Mouse (Mus musculus): ENCODE measurements around the gene Dcdc2c. TPM values are rescaled to one million over a fixed set of nuclear protein-coding genes. Genes with fewer than 3 reads are reported as not detected.
A peak's percentile ranks its signal among the peaks of the same experiment; 100 is the strongest.

The Dcdc2c gene
- total and polyA plus RNA-seq, 2 experiments from 2014 or later, result not detected

DNA sequence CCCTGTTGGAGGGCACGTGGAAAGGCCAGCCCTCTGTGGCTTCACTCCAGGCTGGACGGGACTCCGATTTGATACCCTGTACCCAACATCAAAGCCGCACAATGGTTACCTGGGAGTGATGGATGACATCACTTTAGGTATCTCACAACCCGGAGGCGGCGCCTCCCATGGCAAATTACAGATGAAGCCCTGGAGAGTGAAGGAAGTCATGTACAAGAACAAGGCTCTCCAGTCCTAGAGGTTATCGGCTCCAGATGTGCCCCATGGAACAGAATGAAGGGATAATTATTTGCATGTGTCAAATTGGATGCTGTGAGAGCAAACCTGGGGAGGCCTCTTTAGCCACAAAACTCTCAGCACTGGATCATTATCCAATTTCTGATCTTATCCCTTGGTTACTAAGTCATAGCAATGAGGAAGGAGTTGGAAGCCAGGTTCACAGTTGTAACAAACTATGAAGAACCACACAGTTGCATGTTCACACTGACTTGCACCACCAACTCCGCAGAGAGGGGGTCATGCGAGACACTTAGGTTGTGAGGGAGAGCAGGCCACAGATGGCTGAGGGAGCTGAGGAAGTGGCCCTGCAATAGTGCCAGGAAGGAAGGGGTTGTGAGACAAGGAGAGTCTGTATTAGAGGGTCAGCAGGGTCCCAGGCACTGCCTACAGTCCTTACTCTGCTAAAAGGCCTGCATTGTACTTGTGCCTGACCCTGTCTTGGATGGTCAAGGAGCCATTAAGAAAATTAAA, 144.4 kb downstream of the Dcdc2c start:
- ATAC-seq, result no peak
- Histone ChIP-seq H3K4me3 (ENCODE audit: low read length) (no peak overlapping the region), H3K36me3 (ENCODE audit: insufficient read depth, low read length) (no peaks in the 10 kb centered on the region), H3K27me3 (ENCODE audit: insufficient read depth, low read length) (no peaks in the 10 kb centered on the region), H3K4me2 (ENCODE audit: low read depth, low read length) (no peak overlapping the region), H3K9me3 (ENCODE audit: low read length) (peaks cover 4% of the 10 kb centered on the region; the same call in 1 of the 2 replicates), H3K4me1 (ENCODE audit: insufficient read depth, low read length) (no peaks in the 10 kb centered on the region), H3K27ac (no peak overlapping the region), H3K9ac (replicated peaks; ENCODE audit: low read length) (no peak overlapping the region)
- WGBS, result 84% methylated on average over 10 of the region's 10 CpGs
- DNase-seq (ENCODE audit: low spot score), result no peak
- TF ChIP-seq CTCF (IDR thresholded peaks at IDR 0.05; ENCODE audit: low read depth), result no peak

DNA sequence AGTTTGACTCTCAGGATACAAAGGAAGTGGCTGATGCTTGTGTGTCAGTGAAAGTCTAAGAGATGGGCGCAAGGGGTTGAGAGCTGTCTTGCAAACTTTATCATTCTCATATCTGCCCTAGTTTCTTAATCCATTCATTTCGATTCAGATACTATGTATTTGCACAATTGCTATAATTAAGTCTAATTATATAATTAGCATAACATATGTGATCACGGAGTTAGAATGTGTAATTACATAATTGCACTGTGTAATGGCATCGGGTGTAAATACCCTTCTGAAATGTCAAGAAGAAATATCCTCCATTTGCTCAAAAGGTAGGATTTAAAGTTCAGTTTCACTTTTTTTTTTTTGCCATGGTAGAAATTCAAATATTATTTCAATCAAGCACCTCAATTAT, 149.9 kb downstream of the Dcdc2c start:
- WGBS, result 71% methylated on average over 4 of the region's 4 CpGs
- Histone ChIP-seq H3K27me3 (ENCODE audit: insufficient read depth, low read length) (no peaks in the 10 kb centered on the region), H3K27ac (no peak overlapping the region), H3K36me3 (ENCODE audit: insufficient read depth, low read length) (no peaks in the 10 kb centered on the region), H3K4me2 (ENCODE audit: low read depth, low read length) (no peak overlapping the region), H3K4me3 (ENCODE audit: low read length) (no peak overlapping the region), H3K9me3 (ENCODE audit: low read length) (no peaks in the 10 kb centered on the region), H3K9ac (replicated peaks; ENCODE audit: low read length) (no peak overlapping the region), H3K4me1 (ENCODE audit: insufficient read depth, low read length) (no peaks in the 10 kb centered on the region)
- ATAC-seq (no peak), DNase-seq (ENCODE audit: low spot score) (no peak)
- TF ChIP-seq CTCF (IDR thresholded peaks at IDR 0.05; ENCODE audit: low read depth), result no peak

DNA sequence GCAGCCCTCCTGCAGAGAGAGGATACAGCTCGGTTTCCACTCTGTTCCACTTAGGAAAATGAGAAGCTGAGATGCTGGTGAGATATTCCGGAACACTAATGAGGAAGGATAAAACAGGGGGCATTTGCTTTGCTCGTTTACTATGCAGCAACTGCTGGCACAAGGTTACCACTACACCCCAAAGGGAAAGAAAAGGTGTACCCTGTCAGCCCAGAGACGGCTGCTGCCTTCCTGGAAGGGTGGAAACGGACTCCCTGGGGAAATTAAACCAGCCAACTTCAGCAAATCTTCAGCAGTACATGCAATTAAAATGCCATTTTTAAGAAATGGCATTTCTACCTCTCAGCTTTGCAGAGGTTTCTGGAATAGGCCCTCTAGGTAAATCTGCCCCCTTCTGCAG, 150.8 kb downstream of the Dcdc2c start:
- WGBS, result 66% methylated on average over 5 of the region's 5 CpGs
- no peak overlapping the region for H3K9ac ChIP-seq (replicated peaks; ENCODE audit: low read length)
- H3K27ac ChIP-seq, result no peak overlapping the region

DNA sequence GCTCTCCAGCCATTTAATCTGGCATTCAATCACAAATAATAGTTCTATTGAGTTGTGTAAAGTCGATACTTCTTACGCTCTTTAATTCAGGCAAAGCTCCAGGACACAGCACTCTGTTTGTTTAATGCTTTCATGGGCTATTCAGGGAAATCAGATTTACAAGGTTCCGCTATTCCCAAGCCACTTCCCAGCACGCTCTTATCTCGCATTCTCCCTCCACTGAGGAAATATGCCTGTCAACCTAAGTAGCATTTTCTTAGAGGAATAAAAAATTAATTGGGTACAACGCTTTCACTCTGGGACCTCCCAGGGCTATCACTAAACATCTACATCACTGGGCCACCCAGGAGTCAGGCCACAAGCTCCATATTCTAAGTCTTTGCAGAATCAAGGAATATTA, 160.1 kb downstream of the Dcdc2c start:
- 14% methylated on average over 6 of the region's 6 CpGs for WGBS
- Histone ChIP-seq H3K27ac (no peak overlapping the region), H3K9ac (replicated peaks; ENCODE audit: low read length) (no peak overlapping the region), H3K4me3 (ENCODE audit: low read length) (no peak overlapping the region), H3K4me1 (ENCODE audit: insufficient read depth, low read length) (no peaks in the 10 kb centered on the region), H3K4me2 (ENCODE audit: low read depth, low read length) (no peak overlapping the region), H3K36me3 (ENCODE audit: insufficient read depth, low read length) (no peaks in the 10 kb centered on the region), H3K27me3 (ENCODE audit: insufficient read depth, low read length) (no peaks in the 10 kb centered on the region), H3K9me3 (ENCODE audit: low read length) (no peaks in the 10 kb centered on the region)
- DNase-seq (ENCODE audit: low spot score) (peak; percentile 46), ATAC-seq (no peak)
- no peak for TF ChIP-seq CTCF (IDR thresholded peaks at IDR 0.05; ENCODE audit: low read depth)

More for the DNA sequence above, 150.8 kb downstream of the Dcdc2c start:
- ATAC-seq, result no peak
- no peak for DNase-seq (ENCODE audit: low spot score)
- H3K27me3 ChIP-seq (ENCODE audit: insufficient read depth, low read length), result no peaks in the 10 kb centered on the region
- H3K9me3 ChIP-seq (ENCODE audit: low read length), result no peaks in the 10 kb centered on the region
- no peak for TF ChIP-seq CTCF (IDR thresholded peaks at IDR 0.05; ENCODE audit: low read depth)
- no peaks in the 10 kb centered on the region for H3K36me3 ChIP-seq (ENCODE audit: insufficient read depth, low read length)
- H3K4me3 ChIP-seq (ENCODE audit: low read length), result no peak overlapping the region
- no peak overlapping the region for H3K4me2 ChIP-seq (ENCODE audit: low read depth, low read length)
- H3K4me1 ChIP-seq (ENCODE audit: insufficient read depth, low read length), result no peaks in the 10 kb centered on the region

Other genes starting within 250 kb of the Dcdc2c start
- gene Allc, start 30.1 kb upstream of the Dcdc2c start, total RNA-seq (2014; rRNA removed), result 0.11 TPM in 1 of 2 replicates, not detected in the other
- 0.24 TPM in 1 of 2 replicates, not detected in the other for gene Allc, start 30.1 kb upstream of the Dcdc2c start, polyA plus RNA-seq (2015; fragmentation: Nextera tagmentation; extraction: Ambion mirVana)
- gene Colec11, start 71.0 kb upstream of the Dcdc2c start, total RNA-seq (2014; rRNA removed), result 1.2 TPM in 1 of 2 replicates, not detected in the other
- 1.4 TPM in 2 replicates for gene Colec11, start 71.0 kb upstream of the Dcdc2c start, polyA plus RNA-seq (2015; fragmentation: Nextera tagmentation; extraction: Ambion mirVana)
- 609 and 851 TPM in 2 replicates for gene Rps7, start 83.6 kb upstream of the Dcdc2c start, total RNA-seq (2014; rRNA removed)
- 533 and 549 TPM in 2 replicates for gene Rps7, start 83.6 kb upstream of the Dcdc2c start, polyA plus RNA-seq (2015; fragmentation: Nextera tagmentation; extraction: Ambion mirVana)
- 7.4 and 11.3 TPM in 2 replicates for gene Rnaseh1, start 97.2 kb upstream of the Dcdc2c start, total RNA-seq (2014; rRNA removed)
- 12.7 and 14.8 TPM in 2 replicates for gene Rnaseh1, start 97.2 kb upstream of the Dcdc2c start, polyA plus RNA-seq (2015; fragmentation: Nextera tagmentation; extraction: Ambion mirVana)
- 8.5 and 11.4 TPM in 2 replicates for gene Adi1, start 122.8 kb upstream of the Dcdc2c start, total RNA-seq (2014; rRNA removed)
- 33.3 and 35.4 TPM in 2 replicates for gene Adi1, start 122.8 kb upstream of the Dcdc2c start, polyA plus RNA-seq (2015; fragmentation: Nextera tagmentation; extraction: Ambion mirVana)
- 54.5 and 66.3 TPM in 2 replicates for gene Trappc12, start 198.1 kb upstream of the Dcdc2c start, total RNA-seq (2014; rRNA removed)
- 34.1 and 34.5 TPM in 2 replicates for gene Trappc12, start 198.1 kb upstream of the Dcdc2c start, polyA plus RNA-seq (2015; fragmentation: Nextera tagmentation; extraction: Ambion mirVana)
- gene Eipr1, start 199.4 kb upstream of the Dcdc2c start, total RNA-seq (2014; rRNA removed), result 65.8 and 78.0 TPM in 2 replicates
- gene Eipr1, start 199.4 kb upstream of the Dcdc2c start, polyA plus RNA-seq (2015; fragmentation: Nextera tagmentation; extraction: Ambion mirVana), result 54.9 and 58.4 TPM in 2 replicates

All from hindbrain, postnatal 0 days (tissue).